Mouse (Mus musculus) heart, postnatal 0 days (tissue): Measurements from ENCODE around the gene Bloc1s3.

Experiments
- CTCF ChIP-seq: IDR thresholded peaks from 2 replicates; pipeline ENCODE4 v1.5.1; 2016; ENCODE audit warnings: antibody characterized with exemption, control low read depth, low read depth
- EP300 ChIP-seq: IDR thresholded peaks from 2 replicates; pipeline ENCODE4 v1.6.1; 2016; ENCODE audit warnings: antibody characterized with exemption, low read depth

DNA sequence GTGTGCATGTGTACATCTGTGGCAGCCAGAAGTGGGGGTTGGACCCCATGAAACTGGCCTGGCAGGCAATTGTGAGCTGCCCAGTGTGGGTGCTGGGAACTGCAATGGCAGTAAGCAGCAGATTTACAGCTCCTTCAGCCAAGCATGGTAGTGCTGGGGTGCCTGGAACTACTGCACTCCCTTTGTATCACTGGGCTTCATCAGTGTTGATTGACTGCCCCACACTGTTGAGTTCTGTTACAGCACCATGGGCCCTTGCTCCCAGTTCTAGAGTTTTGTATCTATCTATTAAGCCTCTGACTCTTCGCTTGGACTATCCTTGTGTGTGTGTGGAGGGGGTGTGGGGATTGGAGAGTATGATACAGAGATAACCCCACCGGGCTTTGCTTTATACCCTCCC lies 31.1 kb downstream of the Bloc1s3 start:
- TF ChIP-seq CTCF (no peak), EP300 (no peak)
